Mouse (Mus musculus) thymus, postnatal 0 days (tissue): ENCODE data around the gene Bst2. TPM values are rescaled to one million over a fixed set of nuclear protein-coding genes. Genes with fewer than 3 reads are reported as not detected.

ENCODE experiments used
- DNase-seq: peaks from one replicate; pipeline ENCODE4 v3.0.0-alpha.2; 2015; ENCODE audit warnings: low spot score
- polyA plus RNA-seq: library from polyadenylated mRNA; unstranded; fragments of >200 nt; fragmentation: Nextera tagmentation; extraction: Ambion mirVana; gene quantifications from 2 replicates; pipeline ENCODE4 v1.2.1, GENCODE M21; 2015

The Bst2 gene
- polyA plus RNA-seq, 1 experiment from 2014 or later, result 158 TPM

DNA sequence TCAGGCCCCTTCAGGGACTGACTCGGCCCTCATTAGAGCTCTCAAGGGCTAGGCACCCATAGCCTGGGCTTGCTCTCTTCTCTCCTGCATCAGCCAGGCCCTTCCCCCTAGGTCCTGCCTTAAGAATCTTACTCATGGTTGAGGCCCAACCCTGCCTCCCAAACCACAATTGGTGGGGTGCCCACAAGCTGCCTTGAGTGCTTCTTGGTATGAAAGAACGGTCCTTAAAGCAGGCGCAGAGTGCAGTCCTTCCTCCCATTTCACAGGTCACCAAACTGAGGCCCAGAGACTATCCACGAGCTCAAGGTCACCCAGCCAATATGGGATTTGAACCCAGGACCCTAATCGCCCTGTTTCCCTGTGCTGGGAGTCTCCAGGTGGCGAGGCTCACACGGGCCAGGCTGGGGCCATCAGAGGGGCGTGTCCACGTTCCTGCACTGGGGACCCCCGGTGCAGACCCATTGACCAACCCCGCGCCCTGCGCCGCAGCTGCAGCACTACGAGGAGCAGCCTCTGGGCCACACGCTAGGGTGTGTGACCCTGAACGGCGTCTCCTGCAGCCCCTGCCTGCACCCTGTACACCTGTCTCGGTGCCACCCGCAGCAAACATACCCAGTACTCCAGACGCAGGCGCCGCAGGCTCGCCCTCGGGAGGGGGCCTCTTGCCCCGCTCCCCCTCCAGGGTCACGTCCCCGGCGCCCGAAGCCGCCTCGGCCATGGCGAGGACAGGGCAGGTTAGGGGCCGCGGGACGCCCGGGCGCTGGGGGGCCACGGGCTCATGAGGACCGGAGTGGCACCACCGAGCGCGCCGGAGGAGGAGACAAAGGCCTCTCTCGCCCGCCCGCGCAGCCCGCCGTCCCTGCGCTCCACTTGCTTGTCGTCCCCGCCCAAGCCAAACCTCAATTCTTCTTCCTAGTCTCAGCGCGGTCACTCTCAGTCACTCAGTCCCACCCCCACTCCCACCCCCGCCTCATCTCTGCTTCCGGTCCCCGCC, 51.8 kb downstream of the Bst2 start, which contains the start of gene Ano8:
Gene Ano8, minus strand, starts transcription at position 822 of the 994 bp plus-strand sequence.
- peak; percentile 82 for DNase-seq

DNA sequence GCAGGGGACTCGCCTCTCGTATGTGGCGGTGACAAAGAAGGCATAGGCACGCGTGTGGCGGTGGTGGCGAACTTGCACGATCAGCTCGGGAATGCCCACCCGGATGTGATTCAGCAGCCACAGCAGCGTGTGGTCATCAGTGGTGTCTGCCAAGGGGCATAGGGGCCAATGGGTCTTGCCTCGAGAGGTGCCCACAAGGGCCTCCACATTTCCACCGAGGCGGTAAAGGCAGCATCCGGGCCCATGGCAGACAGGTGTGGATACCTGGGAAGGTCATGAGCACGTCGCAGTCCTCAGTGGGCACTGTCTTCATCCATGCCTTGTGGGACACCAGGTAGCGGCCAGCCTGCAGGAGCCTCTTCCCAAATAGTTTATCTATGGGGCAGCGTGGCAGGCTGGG, 52.5 kb downstream of the Bst2 start:
- no peak for DNase-seq

Other genes with a start within 250 kb of the Bst2 start
- gene Use1, start 170.6 kb downstream of the Bst2 start, polyA plus RNA-seq, result 143 and 152 TPM in 2 replicates
- gene Ocel1, start 166.2 kb downstream of the Bst2 start, polyA plus RNA-seq, result 17.4 and 19.2 TPM in 2 replicates
- 17.7 and 18.4 TPM in 2 replicates for gene Nr2f6, start 155.5 kb downstream of the Bst2 start, polyA plus RNA-seq
- 4.7 and 5.1 TPM in 2 replicates for gene Ushbp1, start 141.7 kb downstream of the Bst2 start, polyA plus RNA-seq
- 83.2 and 87.4 TPM in 2 replicates for gene Babam1, start 140.6 kb downstream of the Bst2 start, polyA plus RNA-seq
- gene Ankle1, start 131.4 kb downstream of the Bst2 start, polyA plus RNA-seq, result 15.3 and 25.1 TPM in 2 replicates
- 190 and 219 TPM in 2 replicates for gene Abhd8, start 73.8 kb downstream of the Bst2 start, polyA plus RNA-seq
- 221 TPM in 2 replicates for gene Mrpl34, start 72.5 kb downstream of the Bst2 start, polyA plus RNA-seq
- 154 and 157 TPM in 2 replicates for gene Dda1, start 68.3 kb downstream of the Bst2 start, polyA plus RNA-seq
- gene Ano8, start 51.5 kb downstream of the Bst2 start, polyA plus RNA-seq, result 0.68 and 1.4 TPM in 2 replicates
- 17.8 TPM in 2 replicates for gene Gtpbp3, start 49.4 kb downstream of the Bst2 start, polyA plus RNA-seq
- gene Plvap, start 25.7 kb downstream of the Bst2 start, polyA plus RNA-seq, result 27.5 and 31.6 TPM in 2 replicates
- gene Ccdc194, start 11.7 kb downstream of the Bst2 start, polyA plus RNA-seq, result 0.08 and 0.15 TPM in 2 replicates
- 98.3 and 101 TPM in 2 replicates for gene Mvb12a, start 5.5 kb upstream of the Bst2 start, polyA plus RNA-seq
- 13.0 and 13.1 TPM in 2 replicates for gene Tmem221, start 21.4 kb upstream of the Bst2 start, polyA plus RNA-seq
- 1.1 and 1.3 TPM in 2 replicates for gene Nxnl1, start 29.1 kb upstream of the Bst2 start, polyA plus RNA-seq
- 32.4 and 33.8 TPM in 2 replicates for gene Slc27a1, start 31.4 kb upstream of the Bst2 start, polyA plus RNA-seq
- gene Pgls, start 54.7 kb upstream of the Bst2 start, polyA plus RNA-seq, result 340 and 346 TPM in 2 replicates
- gene Fam129c, start 60.2 kb upstream of the Bst2 start, polyA plus RNA-seq, result 9.4 and 11.2 TPM in 2 replicates
- 37.9 and 38.9 TPM in 2 replicates for gene Colgalt1, start 73.5 kb upstream of the Bst2 start, polyA plus RNA-seq
- gene Unc13a, start 134.3 kb upstream of the Bst2 start, polyA plus RNA-seq, result 0.58 and 0.68 TPM in 2 replicates
- gene Jak3, start 138.8 kb upstream of the Bst2 start, polyA plus RNA-seq, result 17.0 and 20.3 TPM in 2 replicates
- gene Insl3, start 151.8 kb upstream of the Bst2 start, polyA plus RNA-seq, result 3.7 and 6.7 TPM in 2 replicates
- gene B3gnt3, start 164.3 kb upstream of the Bst2 start, polyA plus RNA-seq, result 2.1 and 2.7 TPM in 2 replicates
- 123 and 127 TPM in 2 replicates for gene Fcho1, start 188.3 kb upstream of the Bst2 start, polyA plus RNA-seq